Mouse (Mus musculus) CH12.LX (cell line): ENCODE data around the gene Svep1. TPM values are rescaled to one million over a fixed set of nuclear protein-coding genes. Genes with fewer than 3 reads are reported as not detected.

Experiments
- DNase-seq: peaks from one replicate; pipeline ENCODE4 v3.0.0-alpha.2; 2013; ENCODE audit errors: extremely low read depth
- H3K27ac ChIP-seq: 2 replicates; pipeline ENCODE4 v1.5.1; 2012; ENCODE audit warnings: low read depth, mild to moderate bottlenecking, control low read depth, moderate library complexity; ENCODE audit not compliant: insufficient read depth
- H3K27me3 ChIP-seq: replicated peaks from 2 replicates; pipeline ENCODE3; 2012; ENCODE audit warnings: inconsistent platforms
- H3K36me3 ChIP-seq, 2 experiments: replicated peaks in 1 of 2; 2 replicates each; pipeline versions ENCODE3 to v1.6.1; 2012; ENCODE audit warnings: inconsistent platforms in 1 of 2, low read length in 1 of 2, mild to moderate bottlenecking in 1 of 2, mixed read lengths in 1 of 2, moderate library complexity in 1 of 2; ENCODE audit not compliant: control insufficient read depth in 1 of 2, insufficient read depth in 1 of 2
- H3K4me1 ChIP-seq, 2 experiments: 2 replicates each; pipeline ENCODE4 v1.6.1; 2012; ENCODE audit warnings: inconsistent platforms in 1 of 2, moderate library complexity in 1 of 2; ENCODE audit not compliant: insufficient read depth in 2 of 2, control insufficient read depth in 1 of 2
- H3K4me2 ChIP-seq: 2 replicates; pipeline ENCODE4 v1.6.1; 2012; ENCODE audit warnings: low read depth, mild to moderate bottlenecking, control low read depth; ENCODE audit not compliant: poor library complexity, insufficient read depth, severe bottlenecking
- H3K4me3 ChIP-seq, 3 experiments: fragments of 150-350 bp in 1 of 3; sonication (generic) in 1 of 3; replicated peaks in 1 of 3; 2 replicates each; pipeline versions ENCODE3 to v1.5.1; 2011 to 2012; ENCODE audit warnings: low read depth in 2 of 3, low read length in 2 of 3, mild to moderate bottlenecking in 2 of 3, moderate library complexity in 2 of 3, control low read depth in 1 of 3, improper control_type of control experiment in 1 of 3, inconsistent platforms in 1 of 3, mixed read lengths in 1 of 3; ENCODE audit not compliant: poor library complexity in 1 of 3
- H3K79me2 ChIP-seq: replicated peaks from 2 replicates; pipeline ENCODE4 v1.6.1; 2012; ENCODE audit warnings: mild to moderate bottlenecking, moderate library complexity; ENCODE audit not compliant: control insufficient read depth, poor library complexity, insufficient read depth, severe bottlenecking; ENCODE audit errors: extremely low read depth
- H3K9ac ChIP-seq: 2 replicates; pipeline ENCODE4 v1.6.1; 2012; ENCODE audit warnings: low read depth, mild to moderate bottlenecking, control low read depth, moderate library complexity; ENCODE audit not compliant: insufficient read depth
- H3K9me3 ChIP-seq: replicated peaks from 2 replicates; pipeline ENCODE3; 2012; ENCODE audit warnings: low read length, inconsistent platforms, mixed read lengths
- CHD2 ChIP-seq: IDR thresholded peaks from 2 replicates; pipeline ENCODE4 v1.6.1; 2011; ENCODE audit warnings: low read length, improper control_type of control experiment
- E2F4 ChIP-seq: IDR thresholded peaks from 2 replicates; pipeline ENCODE4 v1.6.1; 2011; ENCODE audit warnings: low read depth, low read length, improper control_type of control experiment; ENCODE audit not compliant: insufficient replicate concordance
- ELF1 ChIP-seq: IDR thresholded peaks from 2 replicates; pipeline ENCODE4 v1.6.1; 2014; ENCODE audit warnings: low read depth, mild to moderate bottlenecking, inconsistent platforms, low read length, improper control_type of control experiment
- GABPA ChIP-seq: IDR thresholded peaks from 2 replicates; pipeline ENCODE4 v1.6.1; 2012; ENCODE audit warnings: low read depth, low read length, improper control_type of control experiment, inconsistent platforms; ENCODE audit not compliant: insufficient replicate concordance
- HCFC1 ChIP-seq: IDR thresholded peaks from 2 replicates; pipeline ENCODE4 v1.6.1; 2012; ENCODE audit warnings: low read depth, mild to moderate bottlenecking, inconsistent platforms, low read length, improper control_type of control experiment
- IRF4 ChIP-seq: IDR thresholded peaks from 2 replicates; pipeline ENCODE4 v1.6.1; 2014; ENCODE audit warnings: low read depth, mild to moderate bottlenecking, inconsistent platforms, low read length, improper control_type of control experiment
- JUND ChIP-seq: conservative IDR thresholded peaks from 2 replicates; pipeline ENCODE4 v1.6.1; 2011; ENCODE audit warnings: low read depth, low read length, improper control_type of control experiment
- MAFK ChIP-seq: IDR thresholded peaks from 2 replicates; pipeline ENCODE4 v1.6.1; 2011; ENCODE audit warnings: low read length, improper control_type of control experiment; ENCODE audit not compliant: insufficient replicate concordance
- MAZ ChIP-seq: IDR thresholded peaks from 2 replicates; pipeline ENCODE4 v1.6.1; 2012; ENCODE audit warnings: low read depth, mild to moderate bottlenecking, inconsistent platforms, low read length, improper control_type of control experiment, moderate library complexity
- MEF2A ChIP-seq: IDR thresholded peaks from 2 replicates; pipeline ENCODE4 v1.6.1; 2014; ENCODE audit warnings: low read depth, mild to moderate bottlenecking, inconsistent platforms, low read length, improper control_type of control experiment, borderline replicate concordance
- NRF1 ChIP-seq: IDR thresholded peaks from 2 replicates; pipeline ENCODE4 v1.6.1; 2014; ENCODE audit warnings: low read depth, mild to moderate bottlenecking, inconsistent platforms, low read length, improper control_type of control experiment, moderate library complexity
- PAX5 ChIP-seq: IDR thresholded peaks from 2 replicates; pipeline ENCODE4 v1.6.1; 2012; ENCODE audit warnings: low read length, inconsistent platforms, mixed read lengths
- RAD21 ChIP-seq: IDR thresholded peaks from 2 replicates; pipeline ENCODE4 v1.6.1; 2011; ENCODE audit warnings: low read depth, mild to moderate bottlenecking, low read length, improper control_type of control experiment, moderate library complexity
- RCOR1 ChIP-seq: conservative IDR thresholded peaks from 2 replicates; pipeline ENCODE4 v1.6.1; 2012; ENCODE audit warnings: low read depth, mild to moderate bottlenecking, inconsistent platforms, low read length, improper control_type of control experiment
- SIN3A ChIP-seq: IDR thresholded peaks from 2 replicates; pipeline ENCODE4 v1.6.1; 2012; ENCODE audit warnings: low read length, improper control_type of control experiment, inconsistent platforms
- TCF12 ChIP-seq: IDR thresholded peaks from 2 replicates; pipeline ENCODE4 v1.6.1; 2014; ENCODE audit warnings: low read depth, mild to moderate bottlenecking, inconsistent platforms, low read length, improper control_type of control experiment
- USF1 ChIP-seq: IDR thresholded peaks from 2 replicates; pipeline ENCODE4 v1.6.1; 2014; ENCODE audit warnings: low read depth, mild to moderate bottlenecking, inconsistent platforms, low read length, improper control_type of control experiment
- USF2 ChIP-seq: conservative IDR thresholded peaks from 2 replicates; pipeline ENCODE4 v1.6.1; 2011; ENCODE audit warnings: low read depth, low read length, improper control_type of control experiment
- ZMIZ1 ChIP-seq: IDR thresholded peaks from 2 replicates; pipeline ENCODE4 v1.6.1; 2012; ENCODE audit warnings: low read depth, mild to moderate bottlenecking, inconsistent platforms, low read length, improper control_type of control experiment
- dilution Hi-C: fragments of 300-500 bp; cut with MboI; formaldehyde crosslinking; loops from 2 replicates; pipeline ENCODE4 v1.14.3; 2020; ENCODE audit warnings: low sequenced_read_pairs; ENCODE audit not compliant: extremely low pct_unique_long_range_greater_than_20kb, extremely low pct_ligation_motif_present
- in situ Hi-C: fragments of 300-500 bp; cut with MboI; formaldehyde crosslinking; loops from 3 replicates; pipeline ENCODE4 v1.14.3; 2019; ENCODE audit warnings: low sequenced_read_pairs, low pct_ligation_motif_present, low pct_unique_long_range_greater_than_20kb, mixed read lengths
- polyA plus RNA-seq: library from polyadenylated mRNA; unstranded; fragments of >175 nt; gene quantifications from 2 replicates; pipeline ENCODE4 v1.2.1, GENCODE M21; 2012; ENCODE audit warnings: low read depth; ENCODE audit not compliant: insufficient read length
- total RNA-seq, 2 experiments: library from RNA; depleted of rRNA; stranded (reverse); fragments of 300-350 nt in 1 of 2; fragments of >200 nt in 1 of 2; gene quantifications; 2 replicates each; pipeline ENCODE4 v1.2.3; 2012 to 2014

The Svep1 gene
- total and polyA plus RNA-seq, 3 experiments = not detected

GRCm38 (mm10) chr4:58170430-58170829 lies 36.2 kb downstream of the Svep1 start:
- no peaks in the 10 kb centered on the region for H3K36me3 ChIP-seq
- H3K27ac ChIP-seq = no peak overlapping the region
- no peak overlapping the region for H3K4me3 ChIP-seq
- H3K27me3 ChIP-seq = no peaks in the 10 kb centered on the region
- H3K4me1 ChIP-seq = no peaks in the 10 kb centered on the region
- no peak overlapping the region for H3K9ac ChIP-seq
- no peak for TF ChIP-seq HCFC1
- no peak for TF ChIP-seq SIN3A
- TF ChIP-seq GABPA = no peak
- TF ChIP-seq PAX5 = no peak
- TF ChIP-seq MAFK = no peak
- no peak for TF ChIP-seq RAD21
- TF ChIP-seq JUND = no peak
- TF ChIP-seq USF1 = no peak
- TF ChIP-seq IRF4 = no peak
- no peak for TF ChIP-seq CHD2
- TF ChIP-seq E2F4 = no peak
- TF ChIP-seq ELF1 = no peak
- no peak for TF ChIP-seq ZMIZ1
- no peak for TF ChIP-seq RCOR1
- no peak for TF ChIP-seq TCF12
- DNase-seq = no peak
- H3K79me2 ChIP-seq = no peaks in the 10 kb centered on the region
- in situ Hi-C loops = no loop called here
- dilution Hi-C loops = no loop called here
- no peaks in the 10 kb centered on the region for H3K9me3 ChIP-seq
- no peak overlapping the region for H3K4me2 ChIP-seq

DNA sequence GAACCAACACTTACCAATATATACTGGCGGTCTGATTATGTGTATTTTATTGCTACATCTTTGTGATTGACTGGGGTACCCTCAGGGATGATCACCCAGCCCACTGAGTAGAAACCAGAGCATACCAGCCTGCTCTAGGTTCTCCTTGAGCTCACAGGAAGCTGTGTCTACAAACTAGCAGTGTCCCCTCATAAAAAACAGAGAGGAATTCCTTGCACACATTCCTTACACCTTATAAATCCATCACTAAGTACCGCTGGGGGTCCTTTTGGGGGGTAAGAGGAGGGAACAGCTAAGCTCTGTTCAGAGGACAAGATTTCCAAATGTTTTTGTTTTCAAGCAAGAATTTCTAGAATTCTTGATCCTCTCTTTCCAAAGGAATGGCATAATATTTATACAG lies 36.7 kb downstream of the Svep1 start:
- no peaks in the 10 kb centered on the region for H3K36me3 ChIP-seq
- DNase-seq = no peak
- no peaks in the 10 kb centered on the region for H3K79me2 ChIP-seq
- H3K27ac ChIP-seq = no peak overlapping the region
- TF ChIP-seq GABPA = no peak
- no peak for TF ChIP-seq MEF2A
- no peak for TF ChIP-seq USF2
- TF ChIP-seq JUND = no peak
- TF ChIP-seq NRF1 = no peak
- TF ChIP-seq E2F4 = no peak
- TF ChIP-seq MAZ = no peak
- no peaks in the 10 kb centered on the region for H3K9me3 ChIP-seq
- in situ Hi-C loops (no loop called here), dilution Hi-C loops (no loop called here)
- no peak overlapping the region for H3K9ac ChIP-seq
- H3K4me2 ChIP-seq = no peak overlapping the region
- H3K27me3 ChIP-seq = no peaks in the 10 kb centered on the region
- no peaks in the 10 kb centered on the region for H3K4me1 ChIP-seq
- H3K4me3 ChIP-seq = no peak overlapping the region
